Mouse (Mus musculus) embryonic facial prominence, embryonic 10.5 days (tissue): ENCODE data around the gene Pstk. TPM values are rescaled to one million over a fixed set of nuclear protein-coding genes. Genes with fewer than 3 reads are reported as not detected.

ENCODE experiments used
- DNase-seq: peaks from one replicate; pipeline ENCODE4 v3.0.0-alpha.2; 2017; ENCODE audit warnings: low spot score
- H3K27ac ChIP-seq: fragments of 300-500 bp; sonication (generic); replicated peaks from 2 replicates; pipeline ENCODE4 v1.5.1; 2016; ENCODE audit warnings: mild to moderate bottlenecking
- H3K27me3 ChIP-seq: fragments of 300-500 bp; sonication (generic); replicated peaks from 2 replicates; pipeline ENCODE4 v1.6.1; 2016; ENCODE audit warnings: low read depth, mild to moderate bottlenecking; ENCODE audit not compliant: poor library complexity, severe bottlenecking
- H3K36me3 ChIP-seq: fragments of 300-500 bp; sonication (generic); replicated peaks from 2 replicates; pipeline ENCODE4 v1.6.1; 2016; ENCODE audit warnings: mild to moderate bottlenecking, moderate library complexity
- H3K4me1 ChIP-seq: fragments of 300-500 bp; sonication (generic); 2 replicates; pipeline ENCODE4 v1.6.1; 2016
- H3K4me3 ChIP-seq: fragments of 300-500 bp; sonication (generic); 2 replicates; pipeline ENCODE4 v1.5.1; 2016; ENCODE audit warnings: mild to moderate bottlenecking, moderate library complexity
- H3K9me3 ChIP-seq: fragments of 300-500 bp; sonication (generic); 2 replicates; pipeline ENCODE4 v1.6.1; 2016; ENCODE audit warnings: mild to moderate bottlenecking
- WGBS: fragments of 180-500 bp; shearing (Covaris S2); methylation state at CpG from one replicate; pipeline ENCODE4 v1.1.7; 2016; 5-methylcytosine and 5-hydroxymethylcytosine counted together
- polyA plus RNA-seq: library from polyadenylated mRNA; unstranded; fragments of >200 nt; fragmentation: Nextera tagmentation; extraction: Ambion mirVana; gene quantifications from 2 replicates; pipeline ENCODE4 v1.2.1, GENCODE M21; 2016

Pstk gene
- polyA plus RNA-seq, 1 experiment from 2014 or later = 75.2 TPM

DNA sequence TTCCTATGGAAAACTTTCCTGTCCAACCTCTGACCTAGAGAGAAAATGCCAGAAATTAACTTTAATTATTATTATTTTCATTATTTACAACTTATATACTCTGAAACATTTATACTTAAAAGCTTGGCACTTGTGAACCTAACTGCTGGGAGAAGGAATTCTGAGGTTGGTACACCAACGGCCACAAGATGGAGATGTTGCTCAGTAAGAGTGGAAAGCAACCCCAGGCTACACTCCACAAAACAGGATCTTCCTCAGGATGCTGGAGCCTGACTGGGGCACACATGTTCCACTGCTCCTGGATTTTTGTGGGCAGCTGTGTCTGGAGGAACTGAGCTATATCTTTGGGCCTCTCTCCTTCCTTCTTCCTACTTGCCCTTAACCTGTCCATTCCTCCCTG, 61.3 kb downstream of the Pstk start:
- H3K4me1 ChIP-seq = no peaks in the 10 kb centered on the region
- H3K4me3 ChIP-seq = no peak overlapping the region
- H3K9me3 ChIP-seq = no peaks in the 10 kb centered on the region
- H3K27me3 ChIP-seq = no peaks in the 10 kb centered on the region
- peak; percentile 44 for DNase-seq
- WGBS = 12% methylated on average over 1 of the region's 1 CpGs
- peaks cover 18% of the 10 kb centered on the region for H3K36me3 ChIP-seq
- no peak overlapping the region for H3K27ac ChIP-seq

DNA sequence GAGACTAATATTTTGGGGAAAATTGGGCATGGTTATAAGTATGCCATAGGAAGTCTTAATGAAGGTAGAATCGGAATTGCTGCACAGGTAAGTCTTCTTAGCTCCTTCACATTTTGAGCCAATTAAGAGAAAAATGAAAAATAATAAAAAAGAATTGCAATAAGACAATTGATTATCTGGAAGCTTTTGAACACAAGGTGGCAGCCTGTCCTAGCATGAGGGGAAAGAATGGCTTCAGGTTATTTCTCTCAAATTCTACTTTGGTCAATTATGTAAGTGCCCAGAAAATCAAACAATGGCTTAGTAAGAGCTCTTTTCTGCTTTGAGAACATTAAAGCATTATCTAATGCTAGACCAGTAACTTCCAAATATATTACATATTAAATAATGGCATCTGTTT, 63.3 kb downstream of the Pstk start:
- Histone ChIP-seq H3K27me3 (no peaks in the 10 kb centered on the region), H3K27ac (no peak overlapping the region), H3K36me3 (peaks cover 14% of the 10 kb centered on the region), H3K4me3 (no peak overlapping the region), H3K4me1 (no peaks in the 10 kb centered on the region), H3K9me3 (no peaks in the 10 kb centered on the region)
- 88% methylated on average over 1 of the region's 1 CpGs for WGBS
- DNase-seq = no peak

DNA sequence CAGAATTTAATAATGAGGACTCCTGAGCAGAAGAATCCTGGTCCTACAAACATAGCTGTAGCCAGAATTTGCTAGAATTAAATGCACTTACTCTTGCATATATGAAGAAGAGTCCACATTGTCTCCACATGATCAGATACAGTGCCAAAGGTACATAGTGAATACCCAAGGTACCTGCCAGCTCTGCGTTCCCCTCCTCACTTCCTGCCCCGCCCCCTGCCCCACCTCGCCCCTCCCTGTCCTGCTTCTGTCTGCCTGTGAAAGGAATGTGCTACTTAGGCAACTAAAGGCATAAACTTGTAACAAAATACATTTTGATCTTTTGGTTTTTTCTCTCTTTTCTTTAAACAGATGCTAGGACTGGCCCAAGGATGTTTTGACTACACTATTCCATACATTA, 66.1 kb downstream of the Pstk start:
- H3K36me3 ChIP-seq = peaks cover 3% of the 10 kb centered on the region
- no peaks in the 10 kb centered on the region for H3K4me1 ChIP-seq
- no peak overlapping the region for H3K27ac ChIP-seq
- H3K9me3 ChIP-seq = no peaks in the 10 kb centered on the region
- WGBS = 63% methylated on average over 3 of the region's 3 CpGs
- no peak overlapping the region for H3K4me3 ChIP-seq
- no peak for DNase-seq
- H3K27me3 ChIP-seq = no peaks in the 10 kb centered on the region

Other genes with a start within 250 kb of the Pstk start
- gene 4933402N03Rik, start 224.8 kb upstream of the Pstk start, polyA plus RNA-seq = not detected in 2 replicates
- gene 5430419D17Rik, start 196.7 kb upstream of the Pstk start, polyA plus RNA-seq = not detected in 2 replicates
- not detected in 2 replicates for gene Cuzd1, start 48.8 kb upstream of the Pstk start, polyA plus RNA-seq
- gene Fam24b, start 41.6 kb upstream of the Pstk start, polyA plus RNA-seq = not detected in 2 replicates
- gene Fam24a, start 37.3 kb upstream of the Pstk start, polyA plus RNA-seq = not detected in 2 replicates
- 20.8 and 23.9 TPM in 2 replicates for gene 2310057M21Rik, start 8.4 kb upstream of the Pstk start, polyA plus RNA-seq
- gene Ikzf5, start 39.4 kb downstream of the Pstk start, polyA plus RNA-seq = 17.3 and 18.1 TPM in 2 replicates
- 59.5 and 67.4 TPM in 2 replicates for gene Acadsb, start 39.5 kb downstream of the Pstk start, polyA plus RNA-seq
- gene Hmx3, start 171.7 kb downstream of the Pstk start, polyA plus RNA-seq = 0.10 and 0.44 TPM in 2 replicates
- 0.27 and 0.44 TPM in 2 replicates for gene Hmx2, start 177.6 kb downstream of the Pstk start, polyA plus RNA-seq
- 312 and 325 TPM in 2 replicates for gene Bub3, start 189.1 kb downstream of the Pstk start, polyA plus RNA-seq